Mouse (Mus musculus) kidney, adult 2 months (tissue): ENCODE measurements at regions not wholly inside any gene's neighbourhood (a gene's known extent, or its start where the extent isn't known, plus 50 kb on each side); places are given as distances from the start of the nearest gene placed in this dataset.

ENCODE experiments used
- DNase-seq: peaks from one replicate; pipeline ENCODE4 v3.0.0; 2021
- H3K27ac ChIP-seq: fragments of 200-500 bp; 2 replicates; pipeline ENCODE4 v1.5.1; 2012; ENCODE audit warnings: low read depth, low read length, control low read depth, inconsistent platforms; ENCODE audit not compliant: insufficient read depth
- H3K27me3 ChIP-seq: fragments of 200-500 bp; replicated peaks from 2 replicates; pipeline ENCODE4 v1.6.1; 2012; ENCODE audit warnings: mild to moderate bottlenecking, moderate library complexity, low read length, inconsistent platforms; ENCODE audit not compliant: control insufficient read depth, insufficient read depth
- H3K36me3 ChIP-seq: fragments of 200-500 bp; 2 replicates; pipeline ENCODE4 v1.6.1; 2012; ENCODE audit warnings: mild to moderate bottlenecking, moderate library complexity, low read length, inconsistent platforms; ENCODE audit not compliant: control insufficient read depth, insufficient read depth
- H3K4me1 ChIP-seq: fragments of 200-500 bp; 2 replicates; pipeline ENCODE4 v1.6.1; 2011; ENCODE audit warnings: low read length; ENCODE audit not compliant: control insufficient read depth, insufficient read depth
- H3K4me3 ChIP-seq: fragments of 200-500 bp; 2 replicates; pipeline ENCODE4 v1.5.1; 2011; ENCODE audit warnings: mild to moderate bottlenecking, low read depth, low read length, control low read depth; ENCODE audit not compliant: insufficient read depth
- CTCF ChIP-seq: fragments of 200-500 bp; conservative IDR thresholded peaks from 2 replicates; pipeline ENCODE4 v1.5.1; 2011; ENCODE audit warnings: low read depth, mild to moderate bottlenecking, control low read depth, low read length, moderate library complexity, mixed read lengths; ENCODE audit not compliant: insufficient read depth, insufficient read length
- POLR2A ChIP-seq: fragments of 200-500 bp; IDR thresholded peaks from one replicate; pipeline ENCODE4 v1.6.1; 2011; ENCODE audit warnings: low read depth, low read length, control low read depth
- WGBS: fragments of 180-500 bp; shearing (Covaris S2); methylation state at CpG from one replicate; pipeline ENCODE4 v1.1.7; 2018; 5-methylcytosine and 5-hydroxymethylcytosine counted together

- Histone ChIP-seq H3K4me3 (no peak overlapping the region), H3K4me1 (no peaks in the 10 kb centered on the region), H3K36me3 (no peaks in the 10 kb centered on the region), H3K27ac (no peak overlapping the region), H3K27me3 (no peaks in the 10 kb centered on the region)
- no peak for DNase-seq
- 94% methylated on average over 3 of the region's 3 CpGs for WGBS
- TF ChIP-seq POLR2A = no peak
- no peak for TF ChIP-seq CTCF
Observed at GRCm38 (mm10) chr3:102316151-102316550, 111.7 kb upstream of the Vangl1 start.

- peak; percentile 13 for DNase-seq
- TF ChIP-seq CTCF = no peak
- Histone ChIP-seq H3K4me1 (no peaks in the 10 kb centered on the region), H3K4me3 (no peak overlapping the region), H3K27ac (no peak overlapping the region), H3K27me3 (no peaks in the 10 kb centered on the region), H3K36me3 (no peaks in the 10 kb centered on the region)
- 48% methylated on average over 15 of the region's 15 CpGs for WGBS
Observed at GRCm38 (mm10) chr3:102311482-102312225, 107.2 kb upstream of the Vangl1 start.

- 51% methylated on average over 9 of the region's 9 CpGs for WGBS
- DNase-seq = no peak
- Histone ChIP-seq H3K36me3 (no peaks in the 10 kb centered on the region), H3K27me3 (no peaks in the 10 kb centered on the region), H3K4me1 (no peaks in the 10 kb centered on the region), H3K4me3 (no peak overlapping the region), H3K27ac (no peak overlapping the region)
- TF ChIP-seq CTCF (no peak), POLR2A (no peak)
Observed at GRCm38 (mm10) chr3:102310243-102310642, 105.8 kb upstream of the Vangl1 start.

GRCm38 (mm10) chr3:102309756-102310155, 105.3 kb upstream of the Vangl1 start:
- Histone ChIP-seq H3K4me1 (no peaks in the 10 kb centered on the region), H3K27me3 (no peaks in the 10 kb centered on the region), H3K27ac (no peak overlapping the region), H3K36me3 (no peaks in the 10 kb centered on the region), H3K4me3 (no peak overlapping the region)
- DNase-seq = peak; percentile 78
- WGBS = 14% methylated on average over 9 of the region's 9 CpGs
- no peak for TF ChIP-seq POLR2A
- TF ChIP-seq CTCF = peak; percentile 87

- H3K27ac ChIP-seq = no peak overlapping the region
- WGBS = 82% methylated on average over 1 of the region's 1 CpGs
- no peak for DNase-seq
- H3K36me3 ChIP-seq = no peaks in the 10 kb centered on the region
- TF ChIP-seq POLR2A = no peak
- no peak for TF ChIP-seq CTCF
- no peak overlapping the region for H3K4me3 ChIP-seq
- no peaks in the 10 kb centered on the region for H3K4me1 ChIP-seq
- H3K27me3 ChIP-seq = no peaks in the 10 kb centered on the region
Observed at GRCm38 (mm10) chr3:102307656-102308055, 103.2 kb upstream of the Vangl1 start.

- H3K4me3 ChIP-seq = no peak overlapping the region
- H3K4me1 ChIP-seq = no peaks in the 10 kb centered on the region
- H3K36me3 ChIP-seq = no peaks in the 10 kb centered on the region
- TF ChIP-seq CTCF (no peak), POLR2A (no peak)
- DNase-seq = no peak
- WGBS = 91% methylated on average over 3 of the region's 3 CpGs
- no peak overlapping the region for H3K27ac ChIP-seq
- H3K27me3 ChIP-seq = no peaks in the 10 kb centered on the region
Observed at GRCm38 (mm10) chr3:102292385-102292784, 87.9 kb upstream of the Vangl1 start.

- DNase-seq = peak; percentile 46
- H3K4me3 ChIP-seq = no peak overlapping the region
- no peaks in the 10 kb centered on the region for H3K27me3 ChIP-seq
- TF ChIP-seq POLR2A (no peak), CTCF (no peak)
- H3K27ac ChIP-seq = no peak overlapping the region
- WGBS = 67% methylated on average over 4 of the region's 4 CpGs
- no peaks in the 10 kb centered on the region for H3K36me3 ChIP-seq
- no peaks in the 10 kb centered on the region for H3K4me1 ChIP-seq
Observed at GRCm38 (mm10) chr3:102281983-102282382, 77.5 kb upstream of the Vangl1 start.
